Mouse (Mus musculus) cortical plate, adult 2 months (tissue): Measurements from ENCODE around the gene Sulf2.

ENCODE experiments used
- CTCF ChIP-seq: fragments of 200-500 bp; IDR thresholded peaks from 2 replicates; pipeline ENCODE4 v1.5.1; 2011; ENCODE audit warnings: mild to moderate bottlenecking, control low read depth, low read length; ENCODE audit not compliant: insufficient read depth; ENCODE audit errors: extremely low read depth
- POLR2A ChIP-seq: fragments of 200-500 bp; IDR thresholded peaks from 2 replicates; pipeline ENCODE4 v1.6.1; 2011; ENCODE audit warnings: mild to moderate bottlenecking, low read length, control low read depth; ENCODE audit not compliant: insufficient read depth; ENCODE audit errors: extremely low read depth

- TF ChIP-seq CTCF (no peak), POLR2A (no peak)
Measured at GRCm38 (mm10) chr2:166091599-166091998, 63.9 kb downstream of the Sulf2 start.
